Mouse (Mus musculus) right cerebral cortex, postnatal 14 days (tissue): ENCODE measurements around the gene Ugt1a6b.

ENCODE experiments used
- DNase-seq: peaks from one replicate; pipeline ENCODE4 v3.0.0; 2022

Gene Ugt1a6b

DNA sequence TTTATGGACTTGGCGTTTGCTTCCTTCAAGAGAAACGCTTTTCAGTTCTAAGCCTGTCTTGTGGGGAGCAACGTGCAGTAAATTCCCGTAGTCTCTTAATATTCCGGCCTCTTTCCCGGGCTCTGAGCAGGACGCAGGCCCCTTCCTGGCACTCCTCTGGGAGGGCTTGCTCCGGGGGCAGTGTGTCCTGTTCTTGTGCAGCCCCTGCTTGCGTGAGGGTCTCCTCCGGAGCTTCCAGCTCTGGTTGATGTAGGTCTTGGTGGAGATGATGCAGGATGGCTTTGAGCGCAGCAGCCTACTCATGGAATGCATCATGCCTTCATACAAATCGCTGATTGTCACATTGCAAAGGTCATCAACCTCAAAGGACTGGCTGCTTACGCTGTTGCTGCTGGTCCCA is 163.1 kb downstream of the Ugt1a6b start:
- DNase-seq: no peak

DNA sequence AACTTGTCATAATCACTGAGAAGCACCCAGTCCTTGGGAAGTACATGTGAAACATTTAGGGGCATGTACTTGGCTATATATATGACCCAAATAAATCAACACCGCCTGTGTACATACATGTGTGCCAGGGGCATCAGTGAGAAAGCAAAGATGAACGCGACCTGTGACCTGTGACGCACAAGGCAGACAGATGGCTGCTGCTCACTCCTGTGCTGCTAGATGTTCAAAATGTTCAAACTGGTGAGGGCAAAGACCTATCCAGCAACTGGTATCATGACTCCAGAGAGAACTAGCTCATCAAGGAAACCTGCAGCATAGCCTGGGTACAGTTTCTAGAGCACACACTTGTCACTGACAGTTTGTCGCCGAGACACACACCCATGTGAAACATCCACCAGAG is 164.4 kb downstream of the Ugt1a6b start:
- no peak for DNase-seq

DNA sequence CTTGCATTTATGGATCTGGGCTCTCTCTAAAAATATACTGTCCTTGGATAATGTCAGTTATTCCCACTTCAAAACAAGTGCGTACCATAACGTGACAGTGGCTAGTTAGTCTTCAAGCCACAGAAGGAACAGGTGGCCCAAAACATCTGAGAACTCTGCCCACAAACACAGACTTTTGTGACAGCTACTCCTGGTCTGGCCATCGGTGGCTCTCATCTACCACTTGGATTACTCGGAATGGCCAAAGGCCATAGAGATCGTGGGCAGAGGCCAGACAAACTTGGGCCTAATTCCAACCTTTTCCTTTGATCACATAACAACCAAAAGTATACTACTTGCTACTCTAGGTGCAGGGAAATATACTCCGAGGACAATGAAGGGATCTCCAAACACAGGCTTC is 165.0 kb downstream of the Ugt1a6b start:
- DNase-seq: no peak
